Mouse (Mus musculus) kidney, adult 2 months (tissue): Measurements from ENCODE around the gene Tmem72.

ENCODE experiments used
- CTCF ChIP-seq: fragments of 200-500 bp; conservative IDR thresholded peaks from 2 replicates; pipeline ENCODE4 v1.5.1; 2011; ENCODE audit warnings: low read depth, mild to moderate bottlenecking, control low read depth, low read length, moderate library complexity, mixed read lengths; ENCODE audit not compliant: insufficient read depth, insufficient read length
- POLR2A ChIP-seq: fragments of 200-500 bp; IDR thresholded peaks from one replicate; pipeline ENCODE4 v1.6.1; 2011; ENCODE audit warnings: low read depth, low read length, control low read depth

DNA sequence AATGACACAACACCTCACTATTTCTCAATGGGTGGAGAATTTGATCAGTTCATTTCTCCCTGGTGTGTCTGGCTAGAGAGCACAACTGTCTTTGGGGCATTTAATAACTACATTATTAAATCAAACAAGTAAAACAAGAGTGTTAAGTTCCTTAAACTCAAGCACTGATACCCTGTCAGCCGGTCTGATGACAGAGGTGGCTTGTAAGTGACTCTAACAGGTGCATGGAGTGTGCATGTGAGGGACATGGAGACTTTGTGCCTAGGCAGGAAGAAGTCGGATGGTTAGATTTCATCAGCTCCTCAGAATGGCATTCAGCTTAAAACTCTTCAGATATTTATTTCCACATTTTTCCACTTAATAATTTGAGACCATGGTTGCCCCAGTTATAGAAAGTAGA is 53.3 kb downstream of the Tmem72 start:
- TF ChIP-seq CTCF (no peak), POLR2A (no peak)
